Mouse (Mus musculus) E14TG2a.4 (cell line): ENCODE measurements around the gene Adgrl3.

Source experiments
- H3K27me3 ChIP-seq: 2 replicates; pipeline ENCODE4 v1.6.1; 2014; ENCODE audit warnings: low read length, control low read depth; ENCODE audit not compliant: insufficient read depth
- H3K36me3 ChIP-seq: 2 replicates; pipeline ENCODE4 v1.6.1; 2014; ENCODE audit warnings: low read length, control low read depth; ENCODE audit not compliant: insufficient read depth
- H3K4me1 ChIP-seq: replicated peaks from 2 replicates; pipeline ENCODE4 v1.6.1; 2014; ENCODE audit warnings: low read depth, low read length, control low read depth
- H3K4me3 ChIP-seq: replicated peaks from 2 replicates; pipeline ENCODE4 v1.5.1; 2014; ENCODE audit warnings: mild to moderate bottlenecking, low read length
- H3K9me3 ChIP-seq: 2 replicates; pipeline ENCODE4 v1.6.1; 2014; ENCODE audit warnings: low read length, control low read depth
- CTCF ChIP-seq: conservative IDR thresholded peaks from 2 replicates; pipeline ENCODE4 v1.5.1; 2014; ENCODE audit warnings: low read length
- NANOG ChIP-seq: IDR thresholded peaks from 2 replicates; pipeline ENCODE4 v1.6.1; 2014; ENCODE audit warnings: borderline replicate concordance, low read length, mixed read lengths
- POU5F1 ChIP-seq: IDR thresholded peaks from 2 replicates; pipeline ENCODE4 v1.6.1; 2014; ENCODE audit warnings: low read length, borderline replicate concordance

Adgrl3 gene

DNA sequence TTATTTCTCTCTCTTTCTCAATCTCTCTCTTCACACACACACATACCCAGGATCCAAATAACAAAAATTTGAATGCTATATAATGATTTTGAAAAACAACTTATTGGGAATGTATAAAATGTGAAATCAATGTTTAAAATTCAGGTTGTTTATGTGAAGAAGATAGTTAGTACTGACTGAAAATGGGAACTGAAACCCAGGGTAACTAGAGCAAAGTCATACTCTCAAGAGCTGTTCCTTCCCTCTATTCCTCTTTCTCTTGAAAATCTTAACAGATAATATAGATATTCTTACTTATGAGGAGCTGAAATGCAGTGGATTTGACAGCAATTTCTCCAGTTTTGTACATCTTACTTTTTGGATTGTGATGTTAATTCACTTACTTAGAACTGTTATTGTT lies 281.9 kb downstream of the Adgrl3 start:
- Histone ChIP-seq H3K36me3 (no peaks in the 10 kb centered on the region), H3K4me1 (no peaks in the 10 kb centered on the region), H3K4me3 (no peak overlapping the region), H3K9me3 (peaks cover 3% of the 10 kb centered on the region), H3K27me3 (no peaks in the 10 kb centered on the region)
- TF ChIP-seq CTCF (no peak), POU5F1 (no peak), NANOG (no peak)

GRCm38 (mm10) chr5:81317406-81318112 lies 297.6 kb downstream of the Adgrl3 start:
- Histone ChIP-seq H3K36me3 (no peaks in the 10 kb centered on the region), H3K4me1 (no peaks in the 10 kb centered on the region)
- TF ChIP-seq CTCF, result no peak
- no peak for TF ChIP-seq NANOG
- no peak for TF ChIP-seq POU5F1

DNA sequence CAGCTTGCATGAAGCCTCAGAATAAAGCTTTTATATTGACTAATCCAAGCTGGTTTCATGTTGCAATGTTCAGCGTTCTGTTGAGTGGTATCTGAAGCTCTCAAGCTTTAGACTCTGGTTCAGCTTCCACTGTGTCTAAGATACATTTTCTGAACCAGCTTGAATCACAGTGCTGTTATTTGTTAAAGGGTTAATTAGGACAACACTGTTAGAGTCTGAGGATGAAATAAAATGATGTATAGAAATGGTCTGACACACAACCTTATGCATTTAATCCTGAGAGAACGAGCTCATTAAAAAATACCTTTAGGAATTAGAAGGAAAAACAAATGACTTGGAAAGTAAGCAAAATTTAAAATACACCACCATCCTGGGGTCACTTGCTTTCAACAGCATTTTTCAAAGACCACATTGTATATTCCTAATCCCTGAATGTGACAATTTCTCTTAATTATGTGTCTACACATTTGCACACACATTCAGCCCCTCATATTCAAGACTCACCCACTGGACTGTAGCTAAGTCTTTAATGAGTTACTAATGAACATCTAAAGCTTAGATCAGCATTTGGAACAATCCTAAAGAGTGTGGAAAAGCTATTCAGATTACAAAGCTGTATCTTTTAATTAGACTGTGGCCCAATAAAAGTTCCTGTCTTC lies 301.5 kb downstream of the Adgrl3 start:
- no peaks in the 10 kb centered on the region for H3K4me1 ChIP-seq
- H3K36me3 ChIP-seq, result no peaks in the 10 kb centered on the region
- H3K9me3 ChIP-seq, result no peaks in the 10 kb centered on the region
- no peaks in the 10 kb centered on the region for H3K27me3 ChIP-seq
- TF ChIP-seq POU5F1 (no peak), NANOG (no peak)
- H3K4me3 ChIP-seq, result no peak overlapping the region

More at GRCm38 (mm10) chr5:81317406-81318112, 297.6 kb downstream of the Adgrl3 start:
- no peaks in the 10 kb centered on the region for H3K27me3 ChIP-seq
- H3K4me3 ChIP-seq, result no peak overlapping the region
- no peaks in the 10 kb centered on the region for H3K9me3 ChIP-seq

DNA sequence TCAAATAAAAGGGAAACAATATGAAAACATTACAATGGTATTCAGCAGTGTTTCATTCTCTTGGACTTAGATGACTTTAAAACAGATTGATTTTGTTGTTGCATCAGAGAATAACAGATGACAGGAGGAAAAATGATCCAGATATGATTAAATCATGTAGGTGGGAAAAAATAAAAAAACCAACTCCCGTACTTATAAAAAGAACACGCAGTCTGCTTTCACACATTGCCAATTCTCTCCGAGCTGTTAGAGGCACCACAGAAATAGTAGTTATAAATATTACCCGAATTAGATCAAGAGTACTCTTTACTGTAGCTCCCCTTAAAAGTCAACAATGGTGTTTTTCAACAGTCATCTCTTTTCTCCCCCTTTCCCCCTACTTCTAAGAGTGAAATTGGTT lies 302.1 kb downstream of the Adgrl3 start:
- Histone ChIP-seq H3K36me3 (no peaks in the 10 kb centered on the region), H3K27me3 (no peaks in the 10 kb centered on the region), H3K9me3 (no peaks in the 10 kb centered on the region), H3K4me3 (no peak overlapping the region), H3K4me1 (no peaks in the 10 kb centered on the region)
- TF ChIP-seq NANOG (no peak), CTCF (no peak), POU5F1 (no peak)

DNA sequence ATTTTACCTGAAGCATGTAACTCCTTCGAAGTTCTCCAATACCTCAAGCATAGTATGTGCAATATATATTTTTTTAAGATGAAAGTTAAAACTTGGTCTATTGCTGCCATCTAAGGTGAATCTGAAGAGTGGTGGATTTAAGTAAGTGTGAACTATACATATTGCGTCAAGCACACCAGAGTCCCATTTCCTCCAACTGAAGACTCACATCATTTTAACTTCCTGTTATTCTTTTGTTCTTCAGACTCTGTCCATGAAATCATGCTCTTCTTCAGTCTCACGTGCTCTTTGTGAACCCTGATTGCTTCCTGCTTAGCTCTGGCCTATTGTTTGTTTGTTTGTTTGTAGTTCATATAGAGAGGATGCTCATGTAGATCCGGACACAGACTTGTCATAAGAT lies 307.0 kb downstream of the Adgrl3 start:
- peaks cover 8% of the 10 kb centered on the region; the same call in 1 of the 2 replicates for H3K27me3 ChIP-seq
- H3K9me3 ChIP-seq, result no peaks in the 10 kb centered on the region
- H3K4me3 ChIP-seq, result no peak overlapping the region
- no peaks in the 10 kb centered on the region for H3K36me3 ChIP-seq
- TF ChIP-seq NANOG (no peak), CTCF (no peak), POU5F1 (no peak)
- H3K4me1 ChIP-seq, result no peaks in the 10 kb centered on the region

DNA sequence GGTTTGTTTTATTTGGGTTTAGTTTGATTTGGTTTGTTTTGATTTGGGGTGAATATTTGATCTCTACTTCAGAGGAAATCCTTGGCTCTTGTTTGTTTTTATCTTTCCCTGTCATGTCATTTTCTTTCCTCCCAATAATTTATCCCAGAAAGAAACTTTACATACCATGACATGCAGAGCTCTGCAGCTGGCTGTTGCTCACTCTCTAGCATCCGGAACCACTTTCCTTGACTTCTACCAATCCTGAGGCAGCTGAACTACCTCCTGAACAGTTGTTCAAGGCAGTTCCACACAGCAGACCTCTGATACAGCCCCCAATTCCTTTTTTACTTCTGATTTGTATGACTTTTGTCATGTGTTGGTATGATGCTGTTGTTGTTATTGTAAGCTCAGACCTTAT lies 307.5 kb downstream of the Adgrl3 start:
- no peak overlapping the region for H3K4me3 ChIP-seq
- TF ChIP-seq NANOG, result no peak
- no peak for TF ChIP-seq CTCF
- no peak for TF ChIP-seq POU5F1
- H3K4me1 ChIP-seq, result no peaks in the 10 kb centered on the region
- no peaks in the 10 kb centered on the region for H3K9me3 ChIP-seq
- no peaks in the 10 kb centered on the region for H3K36me3 ChIP-seq
- H3K27me3 ChIP-seq, result peaks cover 8% of the 10 kb centered on the region; the same call in 1 of the 2 replicates

DNA sequence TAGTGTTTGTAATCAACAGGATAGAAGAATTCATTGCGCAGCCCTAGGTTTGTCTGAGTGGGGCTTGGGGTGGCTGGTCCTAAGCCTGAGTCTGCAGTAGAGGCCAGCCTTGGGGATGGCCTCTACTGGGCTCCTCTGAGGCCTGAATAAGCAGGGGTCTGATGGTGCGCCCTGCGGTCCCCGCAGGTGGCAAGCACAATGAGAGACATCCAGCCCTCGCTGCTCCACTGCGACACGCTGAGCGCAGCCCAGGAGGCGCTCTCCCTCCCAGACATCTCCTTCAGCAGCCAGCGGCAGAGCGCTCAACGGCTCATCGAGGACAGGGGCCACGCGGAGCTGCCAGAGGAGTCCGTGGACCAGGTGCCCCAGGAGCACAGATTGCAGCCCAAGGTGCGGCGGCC lies 309.6 kb downstream of the Adgrl3 start:
- Histone ChIP-seq H3K36me3 (no peaks in the 10 kb centered on the region), H3K27me3 (peaks cover 8% of the 10 kb centered on the region; the same call in 1 of the 2 replicates), H3K4me3 (peak overlapping the region; percentile 56), H3K9me3 (no peaks in the 10 kb centered on the region), H3K4me1 (no peaks in the 10 kb centered on the region)
- no peak for TF ChIP-seq POU5F1
- TF ChIP-seq NANOG, result no peak
- TF ChIP-seq CTCF, result no peak

GRCm38 (mm10) chr5:81344330-81344729 lies 324.4 kb downstream of the Adgrl3 start:
- no peaks in the 10 kb centered on the region for H3K27me3 ChIP-seq
- no peaks in the 10 kb centered on the region for H3K9me3 ChIP-seq
- H3K4me1 ChIP-seq, result 0 out of 2 replicates have a peak, but pooled peaks cover 3% of the 10 kb centered on the region
- no peaks in the 10 kb centered on the region for H3K36me3 ChIP-seq
- TF ChIP-seq NANOG, result no peak
- no peak for TF ChIP-seq POU5F1
- no peak for TF ChIP-seq CTCF
- no peak overlapping the region for H3K4me3 ChIP-seq
